Mouse (Mus musculus) heart, embryonic 12.5 days (tissue): Measurements from ENCODE around the gene Dusp16. TPM values are rescaled to one million over a fixed set of nuclear protein-coding genes. Genes with fewer than 3 reads are reported as not detected.

Experiments
- ATAC-seq: fragments of 200-750 bp; cut with Nextera tagmentation; 2 replicates; pipeline ENCODE4 v1.8.0; 2017; ENCODE audit warnings: moderate TSS enrichment, moderate library complexity; ENCODE audit not compliant: insufficient number of reproducible peaks, low FRiP score
- H3K27ac ChIP-seq: fragments of 300-500 bp; sonication (generic); 2 replicates; pipeline ENCODE4 v1.5.1; 2016; ENCODE audit warnings: mild to moderate bottlenecking, moderate library complexity; ENCODE audit not compliant: poor library complexity, severe bottlenecking
- H3K27me3 ChIP-seq: fragments of 300-500 bp; sonication (generic); replicated peaks from 2 replicates; pipeline ENCODE4 v1.6.1; 2016; ENCODE audit warnings: mild to moderate bottlenecking, moderate library complexity
- H3K36me3 ChIP-seq: fragments of 300-500 bp; sonication (generic); 2 replicates; pipeline ENCODE4 v1.6.1; 2016; ENCODE audit warnings: mild to moderate bottlenecking, moderate library complexity
- H3K4me1 ChIP-seq: fragments of 300-500 bp; sonication (generic); replicated peaks from 2 replicates; pipeline ENCODE4 v1.6.1; 2016; ENCODE audit warnings: mild to moderate bottlenecking
- H3K4me2 ChIP-seq: fragments of 300-500 bp; sonication (generic); 2 replicates; pipeline ENCODE4 v1.6.1; 2016; ENCODE audit warnings: mild to moderate bottlenecking, moderate library complexity
- H3K4me3 ChIP-seq: fragments of 300-500 bp; sonication (generic); 2 replicates; pipeline ENCODE4 v1.5.1; 2016; ENCODE audit warnings: mild to moderate bottlenecking
- H3K9ac ChIP-seq: fragments of 300-500 bp; sonication (generic); 2 replicates; pipeline ENCODE4 v1.6.1; 2016; ENCODE audit warnings: mild to moderate bottlenecking, moderate library complexity
- H3K9me3 ChIP-seq: fragments of 300-500 bp; sonication (generic); replicated peaks from 2 replicates; pipeline ENCODE4 v1.6.1; 2016; ENCODE audit warnings: mild to moderate bottlenecking, moderate library complexity
- WGBS: fragments of 180-500 bp; shearing (Covaris S2); methylation state at CpG from one replicate; pipeline ENCODE4 v1.1.7; 2016; 5-methylcytosine and 5-hydroxymethylcytosine counted together
- polyA plus RNA-seq: library from polyadenylated mRNA; unstranded; fragments of >200 nt; fragmentation: Nextera tagmentation; extraction: Ambion mirVana; gene quantifications from 2 replicates; pipeline ENCODE4 v1.2.1, GENCODE M21; 2016

The Dusp16 gene
- polyA plus RNA-seq, 1 experiment from 2014 or later: 21.8 TPM

DNA sequence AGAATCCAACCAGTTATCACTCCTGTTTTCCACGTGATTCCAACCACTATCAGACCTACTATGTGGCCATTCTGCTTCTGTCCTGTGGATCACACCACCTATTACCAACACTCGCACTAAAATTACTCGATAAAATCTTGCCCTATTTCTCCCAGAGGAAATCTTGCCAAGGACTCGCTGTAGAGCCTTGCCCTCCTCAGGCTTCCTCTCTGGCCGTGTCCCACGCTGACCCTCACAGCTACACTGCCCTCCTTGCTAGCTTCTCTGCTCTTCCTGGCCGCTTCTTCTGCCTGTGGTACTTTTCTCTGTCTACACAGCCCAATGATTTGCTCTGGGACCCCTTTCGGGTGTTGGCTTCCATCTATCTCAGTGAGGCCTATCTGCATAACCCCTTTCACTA lies 59.6 kb downstream of the Dusp16 start:
- WGBS: 88% methylated on average over 8 of the region's 8 CpGs
- Histone ChIP-seq H3K9me3 (no peaks in the 10 kb centered on the region), H3K4me2 (no peak overlapping the region), H3K4me1 (peaks cover 20% of the 10 kb centered on the region), H3K36me3 (peaks cover 37% of the 10 kb centered on the region), H3K4me3 (no peak overlapping the region), H3K27me3 (no peaks in the 10 kb centered on the region), H3K9ac (no peak overlapping the region), H3K27ac (no peak overlapping the region)
- no peak for ATAC-seq

- Histone ChIP-seq H3K4me3 (no peak overlapping the region), H3K4me2 (no peak overlapping the region; the same call in 1 of the 2 replicates), H3K9ac (no peak overlapping the region), H3K27me3 (no peaks in the 10 kb centered on the region), H3K4me1 (peaks cover 27% of the 10 kb centered on the region), H3K9me3 (no peaks in the 10 kb centered on the region), H3K27ac (no peak overlapping the region), H3K36me3 (peaks cover 37% of the 10 kb centered on the region)
- ATAC-seq: no peak
- 33% methylated on average over 3 of the region's 3 CpGs for WGBS
Observed at GRCm38 (mm10) chr6:134730978-134731377, 61.4 kb downstream of the Dusp16 start.

- no peak overlapping the region for H3K4me3 ChIP-seq
- no peak overlapping the region for H3K9ac ChIP-seq
- no peaks in the 10 kb centered on the region for H3K27me3 ChIP-seq
- H3K4me1 ChIP-seq: peaks cover 17% of the 10 kb centered on the region
- peaks cover 62% of the 10 kb centered on the region for H3K36me3 ChIP-seq
- no peak for ATAC-seq
- no peaks in the 10 kb centered on the region for H3K9me3 ChIP-seq
- H3K4me2 ChIP-seq: no peak overlapping the region
- no peak overlapping the region for H3K27ac ChIP-seq
Observed at GRCm38 (mm10) chr6:134725406-134725805, 67.0 kb downstream of the Dusp16 start.

GRCm38 (mm10) chr6:134723833-134724553 lies 68.4 kb downstream of the Dusp16 start:
- peaks cover 76% of the 10 kb centered on the region for H3K36me3 ChIP-seq
- no peak overlapping the region for H3K4me2 ChIP-seq
- H3K4me1 ChIP-seq: peaks cover 15% of the 10 kb centered on the region
- no peaks in the 10 kb centered on the region for H3K9me3 ChIP-seq
- ATAC-seq: no peak
- 84% methylated on average over 9 of the region's 9 CpGs for WGBS
- H3K9ac ChIP-seq: no peak overlapping the region
- no peak overlapping the region for H3K27ac ChIP-seq
- no peaks in the 10 kb centered on the region for H3K27me3 ChIP-seq
- H3K4me3 ChIP-seq: no peak overlapping the region

- 95% methylated on average over 7 of the region's 7 CpGs for WGBS
- Histone ChIP-seq H3K27ac (no peak overlapping the region), H3K36me3 (peaks cover 78% of the 10 kb centered on the region), H3K9ac (no peak overlapping the region), H3K4me3 (no peak overlapping the region), H3K9me3 (no peaks in the 10 kb centered on the region), H3K4me2 (no peak overlapping the region), H3K4me1 (peaks cover 16% of the 10 kb centered on the region), H3K27me3 (no peaks in the 10 kb centered on the region)
- ATAC-seq: no peak
Observed at GRCm38 (mm10) chr6:134723326-134723725, 69.1 kb downstream of the Dusp16 start.

- Histone ChIP-seq H3K9ac (no peak overlapping the region), H3K9me3 (no peaks in the 10 kb centered on the region), H3K36me3 (peaks cover 78% of the 10 kb centered on the region), H3K4me2 (no peak overlapping the region), H3K27ac (no peak overlapping the region), H3K27me3 (no peaks in the 10 kb centered on the region), H3K4me1 (peaks cover 16% of the 10 kb centered on the region), H3K4me3 (no peak overlapping the region)
- 93% methylated on average over 8 of the region's 8 CpGs for WGBS
- ATAC-seq: no peak
Observed at GRCm38 (mm10) chr6:134722906-134723305, 69.5 kb downstream of the Dusp16 start.

DNA sequence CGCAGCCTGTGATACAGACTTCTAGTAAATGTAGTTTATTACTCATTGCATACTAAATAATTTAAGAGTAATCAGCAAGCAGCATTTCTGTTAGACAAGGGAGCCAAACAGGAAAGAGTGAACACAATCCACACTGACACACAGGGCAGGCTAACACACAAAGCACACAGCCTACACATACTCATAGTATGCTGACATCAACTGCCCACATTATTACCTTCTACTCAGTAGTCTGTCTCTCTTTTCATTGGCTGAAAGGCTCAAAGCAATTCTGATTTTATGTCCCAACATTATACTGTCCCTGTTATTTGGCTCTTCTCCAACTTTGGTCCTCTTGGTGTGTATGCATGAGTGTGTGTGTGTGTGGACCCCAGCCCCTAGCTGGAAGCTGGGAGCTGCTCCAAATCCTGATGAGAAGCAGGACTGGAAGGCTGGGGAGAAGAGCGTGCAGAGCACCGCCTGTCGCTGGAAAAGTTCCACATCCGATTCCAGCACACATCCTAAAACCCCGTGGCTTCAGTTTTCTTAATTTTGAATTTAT lies 70.6 kb downstream of the Dusp16 start:
- ATAC-seq: no peak
- Histone ChIP-seq H3K36me3 (peaks cover 81% of the 10 kb centered on the region), H3K27me3 (no peaks in the 10 kb centered on the region), H3K9ac (no peak overlapping the region), H3K4me2 (no peak overlapping the region), H3K27ac (no peak overlapping the region), H3K9me3 (no peaks in the 10 kb centered on the region), H3K4me1 (peaks cover 18% of the 10 kb centered on the region), H3K4me3 (no peak overlapping the region)
- WGBS: 88% methylated on average over 6 of the region's 6 CpGs

DNA sequence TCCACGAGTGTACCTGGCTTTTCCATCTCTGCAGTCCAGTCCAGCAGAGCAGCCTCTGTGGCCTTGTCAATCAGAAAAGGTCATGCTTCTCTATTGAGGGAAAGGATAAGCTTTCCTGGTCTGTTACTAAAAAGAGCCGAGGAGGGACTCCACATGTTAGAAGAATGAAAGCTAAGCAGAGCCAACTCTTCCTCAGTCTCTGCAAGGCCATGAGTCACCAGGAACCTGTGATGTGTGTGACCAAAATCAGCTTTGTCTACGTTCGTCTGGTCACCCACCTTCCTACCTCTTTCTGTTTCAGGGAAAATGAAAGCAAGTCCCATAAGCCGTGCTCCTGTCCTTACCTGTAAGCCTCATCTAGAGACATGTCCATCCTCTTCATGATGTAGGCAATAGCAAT lies 72.3 kb downstream of the Dusp16 start:
- peaks cover 30% of the 10 kb centered on the region for H3K4me1 ChIP-seq
- H3K9me3 ChIP-seq: no peaks in the 10 kb centered on the region
- no peak overlapping the region for H3K4me2 ChIP-seq
- 71% methylated on average over 5 of the region's 5 CpGs for WGBS
- no peak for ATAC-seq
- no peak overlapping the region; the same call in 1 of the 2 replicates for H3K27ac ChIP-seq
- H3K4me3 ChIP-seq: no peak overlapping the region
- H3K9ac ChIP-seq: no peak overlapping the region
- peaks cover 77% of the 10 kb centered on the region for H3K36me3 ChIP-seq
- no peaks in the 10 kb centered on the region for H3K27me3 ChIP-seq

GRCm38 (mm10) chr6:134719156-134719555 lies 73.3 kb downstream of the Dusp16 start:
- Histone ChIP-seq H3K27ac (no peak overlapping the region), H3K9ac (no peak overlapping the region), H3K4me3 (no peak overlapping the region), H3K36me3 (peaks cover 73% of the 10 kb centered on the region), H3K9me3 (no peaks in the 10 kb centered on the region), H3K4me1 (peaks cover 30% of the 10 kb centered on the region), H3K27me3 (no peaks in the 10 kb centered on the region), H3K4me2 (no peak overlapping the region)
- 78% methylated on average over 5 of the region's 5 CpGs for WGBS
- ATAC-seq: no peak

DNA sequence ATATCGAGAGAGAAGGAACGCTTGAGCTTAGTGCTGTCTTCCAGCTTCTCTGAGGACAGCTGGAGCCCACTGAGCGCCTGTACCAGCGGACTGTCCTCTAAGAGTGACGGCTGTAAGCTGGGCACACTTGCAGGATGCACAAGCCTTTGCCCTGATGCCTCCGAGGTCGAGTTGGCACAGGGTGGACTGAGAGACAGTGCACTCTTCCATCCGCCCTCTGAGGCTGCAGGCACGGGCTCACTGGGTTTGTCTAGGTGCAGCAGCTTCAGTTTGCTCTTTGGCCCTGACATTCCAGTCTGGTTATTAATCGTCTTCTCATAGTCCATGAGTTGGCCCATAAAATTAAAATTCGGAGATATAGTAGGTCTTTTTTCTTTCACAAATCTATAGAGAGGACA lies 73.8 kb downstream of the Dusp16 start:
- no peaks in the 10 kb centered on the region for H3K9me3 ChIP-seq
- H3K27me3 ChIP-seq: no peaks in the 10 kb centered on the region
- H3K4me1 ChIP-seq: peaks cover 30% of the 10 kb centered on the region
- H3K36me3 ChIP-seq: peaks cover 68% of the 10 kb centered on the region
- no peak overlapping the region for H3K4me3 ChIP-seq
- H3K9ac ChIP-seq: no peak overlapping the region
- no peak overlapping the region for H3K4me2 ChIP-seq
- no peak overlapping the region for H3K27ac ChIP-seq
- WGBS: 87% methylated on average over 11 of the region's 11 CpGs
- ATAC-seq: no peak

DNA sequence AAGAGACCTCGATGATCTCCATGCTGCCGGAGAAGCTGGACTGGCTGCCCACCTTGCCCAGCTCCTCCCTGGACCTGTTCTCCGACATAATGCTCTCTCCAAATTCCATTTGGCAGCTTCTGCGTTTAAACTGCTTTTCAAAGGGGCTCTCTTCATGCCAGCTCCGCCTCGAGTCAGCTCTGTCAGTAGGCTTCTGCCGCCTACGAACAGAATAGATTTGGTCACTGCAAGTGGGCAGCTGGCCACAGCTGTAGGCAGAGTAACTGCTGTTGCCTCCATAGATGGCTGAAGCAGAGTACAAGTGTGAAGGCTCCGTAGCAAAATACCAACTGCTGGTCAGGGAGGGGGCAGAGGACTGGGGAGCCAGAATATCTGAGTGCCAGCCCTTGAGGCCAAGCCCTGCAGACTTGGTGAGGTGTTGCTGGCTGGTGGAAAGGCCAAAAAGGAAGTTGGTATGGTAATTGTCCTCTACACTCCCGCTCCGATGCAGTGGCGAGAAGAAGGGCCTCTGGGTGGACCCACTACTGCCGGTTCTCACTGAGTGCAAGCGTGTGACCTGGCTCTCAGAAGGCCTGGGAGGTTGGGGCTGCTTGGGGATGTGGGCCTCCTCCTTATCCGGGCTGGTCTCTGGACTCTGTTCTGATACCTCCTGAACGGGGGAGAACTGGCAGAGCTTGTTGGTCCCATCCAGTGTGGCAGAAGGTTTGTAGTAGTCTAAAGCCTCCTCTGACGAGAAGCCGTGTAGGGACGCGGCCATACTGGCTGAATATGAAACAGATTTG lies 74.3 kb downstream of the Dusp16 start:
- no peaks in the 10 kb centered on the region for H3K27me3 ChIP-seq
- H3K9me3 ChIP-seq: no peaks in the 10 kb centered on the region
- peaks cover 34% of the 10 kb centered on the region for H3K4me1 ChIP-seq
- no peak overlapping the region for H3K4me3 ChIP-seq
- 87% methylated on average over 20 of the region's 20 CpGs for WGBS
- no peak overlapping the region for H3K9ac ChIP-seq
- no peak overlapping the region for H3K4me2 ChIP-seq
- ATAC-seq: no peak
- peaks cover 63% of the 10 kb centered on the region for H3K36me3 ChIP-seq
- no peak overlapping the region for H3K27ac ChIP-seq
